In genomic region chr2:20967646-20968351, GRCm38 (mm10) we compare ENCODE assay signal across 8 mouse cellular contexts. TPM values are rescaled to one million over a fixed set of nuclear protein-coding genes. Genes with fewer than 3 reads are reported as not detected.
DNase-seq lines count a peak whose midpoint lies in the region; ATAC-seq and TF ChIP-seq lines count a peak whose summit lies in the region.

No protein-coding gene starts in this region.

- peak overlapping the region; percentile 99 for H3K27ac ChIP-seq in forebrain, embryonic 11.5 days (ENCODE audit: low read depth, low read length)
- H3K27ac ChIP-seq in hindbrain, embryonic 13.5 days: peak overlapping the region; percentile 100
- H3K27ac ChIP-seq in liver, adult 2 months (replicated peaks; ENCODE audit: insufficient read depth, low read depth, low read length): peak overlapping the region; percentile 84
- peak overlapping the region; percentile 99 for H3K27ac ChIP-seq in neural tube, embryonic 12.5 days

- TF ChIP-seq CTCF in liver, adult 2 months (IDR thresholded peaks at IDR 0.05; ENCODE audit: low read depth, low read length): no peak

- peak overlapping the region; percentile 93 for H3K4me3 ChIP-seq in forebrain, embryonic 11.5 days (ENCODE audit: low read depth, low read length)
- peak overlapping the region; percentile 93 for H3K4me3 ChIP-seq in hindbrain, embryonic 13.5 days
- peak overlapping the region; percentile 84 for H3K4me3 ChIP-seq in liver, adult 2 months (ENCODE audit: insufficient read depth, low read depth, low read length)
- peak overlapping the region; percentile 95 for H3K4me3 ChIP-seq in neural tube, embryonic 12.5 days

- peaks cover 3% of the 10 kb centered on the region; the same call in 1 of the 2 replicates for H3K79me2 ChIP-seq in liver, adult 2 months (ENCODE audit: control insufficient read depth, insufficient read depth, low read length)

- no peaks in the 10 kb centered on the region for H3K27me3 ChIP-seq in forebrain, embryonic 11.5 days (ENCODE audit: control insufficient read depth, insufficient read depth, low read length)
- no peaks in the 10 kb centered on the region for H3K27me3 ChIP-seq in hindbrain, embryonic 13.5 days
- H3K27me3 ChIP-seq in liver, adult 2 months (ENCODE audit: control insufficient read depth, insufficient read depth, low read length): no peaks in the 10 kb centered on the region
- H3K27me3 ChIP-seq in neural tube, embryonic 12.5 days (replicated peaks): no peaks in the 10 kb centered on the region

- H3K4me2 ChIP-seq in forebrain, embryonic 11.5 days (ENCODE audit: low read depth, low read length, severe bottlenecking): peak overlapping the region; percentile 87
- peak overlapping the region; percentile 83 for H3K4me2 ChIP-seq in hindbrain, embryonic 13.5 days
- peak overlapping the region; percentile 85 for H3K4me2 ChIP-seq in neural tube, embryonic 12.5 days (replicated peaks)

- H3K4me1 ChIP-seq in forebrain, embryonic 11.5 days (replicated peaks; ENCODE audit: control insufficient read depth, insufficient read depth, low read length): peaks cover 16% of the 10 kb centered on the region
- peaks cover 36% of the 10 kb centered on the region for H3K4me1 ChIP-seq in hindbrain, embryonic 13.5 days (replicated peaks)
- H3K4me1 ChIP-seq in liver, adult 2 months (ENCODE audit: control insufficient read depth, insufficient read depth, low read length): peaks cover 15% of the 10 kb centered on the region
- peaks cover 20% of the 10 kb centered on the region for H3K4me1 ChIP-seq in neural tube, embryonic 12.5 days

- peak; percentile 34 to 68 for DNase-seq in cerebellum, adult 18-20 months
- DNase-seq in cerebellum, adult 9-10 months: no peak
- peak; percentile 65 for DNase-seq in adrenal gland, adult 2 months
- no peak for DNase-seq in forebrain, embryonic 11.5 days (ENCODE audit: low spot score)
- DNase-seq in liver, adult 2 months (ENCODE audit: extremely low read depth, low read depth, low spot score): peak; percentile 65
- DNase-seq in thymus, postnatal 25 days: peak; percentile 33

- ATAC-seq in forebrain, embryonic 11.5 days (replicated peaks; ENCODE audit: low FRiP score): no peak; the same call in 1 of the 2 replicates
- ATAC-seq in hindbrain, embryonic 13.5 days (ENCODE audit: low FRiP score): no peak; the same call in 1 of the 2 replicates
- ATAC-seq in neural tube, embryonic 12.5 days (ENCODE audit: low FRiP score, low read depth): peak; percentile 1; the same call in 1 of the 2 replicates

- H3K9me3 ChIP-seq in forebrain, embryonic 11.5 days (ENCODE audit: control insufficient read depth, low read length): no peaks in the 10 kb centered on the region
- H3K9me3 ChIP-seq in hindbrain, embryonic 13.5 days: no peaks in the 10 kb centered on the region
- H3K9me3 ChIP-seq in neural tube, embryonic 12.5 days: no peaks in the 10 kb centered on the region

- no peaks in the 10 kb centered on the region for H3K36me3 ChIP-seq in forebrain, embryonic 11.5 days (ENCODE audit: control insufficient read depth, insufficient read depth, low read length)
- no peaks in the 10 kb centered on the region for H3K36me3 ChIP-seq in hindbrain, embryonic 13.5 days
- H3K36me3 ChIP-seq in liver, adult 2 months (ENCODE audit: control insufficient read depth, insufficient read depth, low read length): no peaks in the 10 kb centered on the region
- no peaks in the 10 kb centered on the region for H3K36me3 ChIP-seq in neural tube, embryonic 12.5 days

- H3K9ac ChIP-seq in forebrain, embryonic 11.5 days (ENCODE audit: low read length): peak overlapping the region; percentile 100
- peak overlapping the region; percentile 100 for H3K9ac ChIP-seq in hindbrain, embryonic 13.5 days
- H3K9ac ChIP-seq in liver, adult 2 months (ENCODE audit: low read depth, low read length): peak overlapping the region; percentile 98
- H3K9ac ChIP-seq in neural tube, embryonic 12.5 days: peak overlapping the region; percentile 99

- TF ChIP-seq POLR2A in liver, adult 2 months (IDR thresholded peaks at IDR 0.05; ENCODE audit: extremely low read depth, insufficient read depth, low read length): no peak

- under 1% methylated on average over 55 of the region's 57 CpGs for WGBS in forebrain, embryonic 11.5 days
- under 1% methylated on average over 56 of the region's 57 CpGs for WGBS in hindbrain, embryonic 13.5 days
- under 1% methylated on average over 54 of the region's 57 CpGs for WGBS in liver, adult 2 months
- WGBS in neural tube, embryonic 12.5 days: under 1% methylated on average over 57 of the region's 57 CpGs

RNA-seq across cellular contexts. Expression of gene Arhgap21, which starts 0.9 kb away (rescaled TPM):
- 10 to 100 TPM; 59.7 to 68.8 TPM for total RNA-seq in adrenal gland, adult 2 months (2021)
- polyA plus RNA-seq in adrenal gland, adult 2 months (2012; rRNA removed): 9.5 and 12.9 TPM in 2 replicates
- polyA plus RNA-seq in forebrain, embryonic 11.5 days (2014; fragmentation: Nextera tagmentation; extraction: Ambion mirVana): 56.9 and 61.2 TPM in 2 replicates
- polyA plus RNA-seq in hindbrain, embryonic 13.5 days (2015; fragmentation: Nextera tagmentation; extraction: Ambion mirVana): 35.6 and 41.1 TPM in 2 replicates
- 19.2 and 25.7 TPM in 2 replicates for total RNA-seq in liver, adult 2 months (2014; rRNA removed)
- polyA plus RNA-seq in liver, adult 2 months (2012; rRNA removed): 6.0 and 7.2 TPM in 2 replicates
- 48.9 and 50.6 TPM in 2 replicates for polyA plus RNA-seq in neural tube, embryonic 12.5 days (2016; fragmentation: Nextera tagmentation; extraction: Ambion mirVana)

Comparison
In these comparisons a context has a peak if more than half of its experiments do, and no peak if none do; other contexts are left out.
1. DNase-seq: peak in cerebellum, adult 18-20 months (2 of 2), adrenal gland, adult 2 months (single experiment), liver, adult 2 months (single experiment) and thymus, postnatal 25 days (single experiment); none in cerebellum, adult 9-10 months (single experiment) and forebrain, embryonic 11.5 days (single experiment).
2. Peak in every context shown above with its lines, with median percentiles within 50 percentile points of each other: H3K27ac ChIP-seq, H3K4me2 ChIP-seq, H3K4me3 ChIP-seq and H3K9ac ChIP-seq.